24 mouse cellular contexts compared by ENCODE assay signal in the genomic region with DNA sequence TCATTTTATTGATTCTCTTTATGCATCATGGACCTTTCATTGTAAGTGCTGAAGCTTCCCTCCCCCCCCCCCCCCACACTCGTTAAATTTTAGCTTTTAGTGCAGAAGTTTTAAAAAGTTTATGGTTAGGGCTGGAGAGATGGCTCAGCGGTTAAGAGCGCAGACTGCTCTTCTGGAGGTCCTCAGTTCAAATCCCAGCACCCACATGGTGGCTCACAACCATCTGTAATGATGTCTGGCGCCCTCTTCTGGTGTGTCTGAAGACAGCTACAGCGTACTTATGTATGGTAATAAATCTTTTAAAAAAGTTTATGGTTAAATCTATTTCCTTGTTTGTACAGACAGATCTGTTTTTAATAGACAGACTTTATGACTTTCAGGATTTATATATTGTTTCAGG. TPM values are rescaled to one million over a fixed set of nuclear protein-coding genes. Genes with fewer than 3 reads are reported as not detected.
DNase-seq lines count a peak whose midpoint lies in the region; ATAC-seq and TF ChIP-seq lines count a peak whose summit lies in the region.
"Had no signal": no experiment of that assay in that cellular context is flagged by ENCODE, and none has a peak within 500 bp of the region (broad histone marks: within the 10 kb centered on the region; RNA-seq: fewer than 3 reads in every experiment).

No protein-coding gene starts in this region.

- H3K27ac ChIP-seq in forebrain, postnatal 0 days (ENCODE audit: low read depth, low read length): no peak overlapping the region
- H3K27ac ChIP-seq in forebrain, embryonic 16.5 days (ENCODE audit: low read length): no peak overlapping the region
- H3K27ac ChIP-seq in layer of hippocampus, adult 2 months: no peak overlapping the region
- H3K27ac ChIP-seq in midbrain, embryonic 11.5 days (ENCODE audit: low read depth, low read length): no peak overlapping the region
- H3K27ac ChIP-seq in midbrain, embryonic 15.5 days: no peak overlapping the region
- H3K27ac ChIP-seq: embryonic facial prominence, embryonic 15.5 days; heart, embryonic 15.5 days; hindbrain, embryonic 15.5 days; limb, embryonic 15.5 days; liver, embryonic 15.5 days had no signal

- no peak for ATAC-seq in forebrain, postnatal 0 days
- no peak for ATAC-seq in forebrain, embryonic 16.5 days
- ATAC-seq in midbrain, embryonic 11.5 days (ENCODE audit: low FRiP score): no peak
- ATAC-seq in midbrain, embryonic 15.5 days (replicated peaks): no peak
- ATAC-seq: forebrain, embryonic 14.5 days had no signal

- H3K9me3 ChIP-seq in forebrain, postnatal 0 days (ENCODE audit: low read length): no peaks in the 10 kb centered on the region
- no peaks in the 10 kb centered on the region for H3K9me3 ChIP-seq in forebrain, embryonic 16.5 days (ENCODE audit: control insufficient read depth, low read length)
- no peaks in the 10 kb centered on the region for H3K9me3 ChIP-seq in midbrain, embryonic 11.5 days (ENCODE audit: control insufficient read depth, low read length)
- H3K9me3 ChIP-seq in midbrain, embryonic 15.5 days: no peaks in the 10 kb centered on the region
- H3K9me3 ChIP-seq: embryonic facial prominence, embryonic 15.5 days; heart, embryonic 15.5 days; hindbrain, embryonic 15.5 days; limb, embryonic 15.5 days; liver, embryonic 15.5 days had no signal

- whole genome bisulfite sequencing in forebrain, postnatal 0 days: 87% methylated on average over 5 of the region's 5 CpGs
- 80% methylated on average over 5 of the region's 5 CpGs for WGBS in forebrain, embryonic 16.5 days
- WGBS in midbrain, embryonic 11.5 days: 90% methylated on average over 5 of the region's 5 CpGs
- 93% methylated on average over 5 of the region's 5 CpGs for WGBS in midbrain, embryonic 15.5 days

- no peaks in the 10 kb centered on the region for H3K36me3 ChIP-seq in forebrain, postnatal 0 days (ENCODE audit: insufficient read depth)
- no peaks in the 10 kb centered on the region for H3K36me3 ChIP-seq in forebrain, embryonic 16.5 days (ENCODE audit: control insufficient read depth, insufficient read depth)
- H3K36me3 ChIP-seq in midbrain, embryonic 11.5 days (ENCODE audit: control insufficient read depth, insufficient read depth, low read length): no peaks in the 10 kb centered on the region
- H3K36me3 ChIP-seq in midbrain, embryonic 15.5 days (replicated peaks): no peaks in the 10 kb centered on the region
- H3K36me3 ChIP-seq: embryonic facial prominence, embryonic 15.5 days; heart, embryonic 15.5 days; hindbrain, embryonic 15.5 days; limb, embryonic 15.5 days; liver, embryonic 15.5 days had no signal

- H3K4me2 ChIP-seq in forebrain, postnatal 0 days (ENCODE audit: low read depth): no peak overlapping the region
- H3K4me2 ChIP-seq in forebrain, embryonic 16.5 days (ENCODE audit: low read length): no peak overlapping the region
- H3K4me2 ChIP-seq in midbrain, embryonic 11.5 days: no peak overlapping the region
- H3K4me2 ChIP-seq in midbrain, embryonic 15.5 days: no peak overlapping the region
- H3K4me2 ChIP-seq: embryonic facial prominence, embryonic 15.5 days; hindbrain, embryonic 15.5 days; limb, embryonic 15.5 days had no signal

- H3K9ac ChIP-seq in forebrain, postnatal 0 days: no peak overlapping the region
- no peak overlapping the region for H3K9ac ChIP-seq in forebrain, embryonic 16.5 days (replicated peaks; ENCODE audit: low read depth, low read length)
- H3K9ac ChIP-seq in midbrain, embryonic 11.5 days (ENCODE audit: low read length): no peak overlapping the region
- H3K9ac ChIP-seq in midbrain, embryonic 15.5 days: no peak overlapping the region
- H3K9ac ChIP-seq: embryonic facial prominence, embryonic 15.5 days; heart, embryonic 15.5 days; hindbrain, embryonic 15.5 days; limb, embryonic 15.5 days; liver, embryonic 15.5 days had no signal

- peak; percentile 16; the same call in 1 of the 2 replicates for TF ChIP-seq CTCF in forebrain, postnatal 0 days (IDR thresholded peaks at IDR 0.05; ENCODE audit: low read depth)
- TF ChIP-seq CTCF in layer of hippocampus, adult 2 months (conservative IDR thresholded peaks at IDR 0.05): peak; percentile 42

- no peaks in the 10 kb centered on the region for H3K27me3 ChIP-seq in forebrain, postnatal 0 days (ENCODE audit: insufficient read depth, low read length)
- H3K27me3 ChIP-seq in forebrain, embryonic 16.5 days (replicated peaks; ENCODE audit: control insufficient read depth, insufficient read depth, low read length): no peaks in the 10 kb centered on the region
- H3K27me3 ChIP-seq in midbrain, embryonic 11.5 days (ENCODE audit: control insufficient read depth, insufficient read depth, low read length): no peaks in the 10 kb centered on the region
- H3K27me3 ChIP-seq in midbrain, embryonic 15.5 days (replicated peaks): no peaks in the 10 kb centered on the region
- H3K27me3 ChIP-seq: CH12.LX; embryonic facial prominence, embryonic 15.5 days; heart, embryonic 15.5 days; hindbrain, embryonic 15.5 days; limb, embryonic 15.5 days; liver, embryonic 15.5 days had no signal

- no peaks in the 10 kb centered on the region for H3K4me1 ChIP-seq in forebrain, postnatal 0 days (ENCODE audit: insufficient read depth)
- H3K4me1 ChIP-seq in forebrain, embryonic 16.5 days (replicated peaks; ENCODE audit: control insufficient read depth, insufficient read depth, low read length): peaks cover 5% of the 10 kb centered on the region; the same call in 1 of the 2 replicates
- H3K4me1 ChIP-seq in midbrain, embryonic 11.5 days (ENCODE audit: control insufficient read depth, insufficient read depth, low read length): peaks cover 3% of the 10 kb centered on the region
- peaks cover 14% of the 10 kb centered on the region for H3K4me1 ChIP-seq in midbrain, embryonic 15.5 days

- DNase-seq in forebrain, postnatal 0 days: no peak
- DNase-seq in layer of hippocampus, adult 2 months (ENCODE audit: low spot score in 2 of 2): no peak
- DNase-seq in layer of hippocampus, postnatal 14 days (ENCODE audit: low spot score in 2 of 2): no peak
- DNase-seq in midbrain, embryonic 11.5 days (ENCODE audit: low spot score, missing footprints): peak; percentile 61
- no peak for DNase-seq in ovary, postnatal 10 days (ENCODE audit: low spot score)
- DNase-seq in spleen, postnatal 14 days (ENCODE audit: low spot score in 2 of 2): no peak
- DNase-seq: adrenal gland, postnatal 14 days; cerebellum, adult 8-10 months; gastrocnemius, postnatal 25 days; heart, postnatal 4 days; kidney, adult 9 months; kidney, postnatal 36 days; lung, postnatal 14 days had no signal

- no peak overlapping the region for H3K4me3 ChIP-seq in forebrain, postnatal 0 days (ENCODE audit: low read depth, low read length)
- H3K4me3 ChIP-seq in forebrain, embryonic 16.5 days (replicated peaks; ENCODE audit: low read length): no peak overlapping the region
- H3K4me3 ChIP-seq in layer of hippocampus, adult 2 months: no peak overlapping the region
- no peak overlapping the region for H3K4me3 ChIP-seq in midbrain, embryonic 11.5 days (ENCODE audit: low read depth, low read length)
- no peak overlapping the region for H3K4me3 ChIP-seq in midbrain, embryonic 15.5 days
- H3K4me3 ChIP-seq: embryonic facial prominence, embryonic 15.5 days; heart, embryonic 15.5 days; hindbrain, embryonic 15.5 days; limb, embryonic 15.5 days; liver, embryonic 15.5 days had no signal

RNA-seq across cellular contexts. Expression of gene Tmem38b, which starts 2.0 kb away (rescaled TPM):
- total RNA-seq in forebrain, postnatal 0 days (2014; rRNA removed): 3.6 and 4.3 TPM in 2 replicates
- 4.5 and 5.4 TPM in 2 replicates for polyA plus RNA-seq in forebrain, postnatal 0 days (2015; fragmentation: Nextera tagmentation; extraction: Ambion mirVana)
- 6.8 and 8.0 TPM in 2 replicates for polyA plus RNA-seq in forebrain, embryonic 16.5 days (2015; fragmentation: Nextera tagmentation; extraction: Ambion mirVana)
- 10 to 100 TPM; 14.9 to 21.6 TPM for total RNA-seq in layer of hippocampus, adult 2 months (2021)
- 10 to 100 TPM; 15.2 to 15.5 TPM for total RNA-seq in layer of hippocampus, postnatal 14 days (2021)
- 13.0 and 13.5 TPM in 2 replicates for polyA plus RNA-seq in midbrain, embryonic 11.5 days (2014; fragmentation: Nextera tagmentation; extraction: Ambion mirVana)
- polyA plus RNA-seq in midbrain, embryonic 15.5 days (2015; fragmentation: Nextera tagmentation; extraction: Ambion mirVana): 7.4 and 7.7 TPM in 2 replicates

RNA-seq across cellular contexts. Expression of gene Tal2, which starts 48.4 kb away (rescaled TPM):
- 0.23 and 0.62 TPM in 2 replicates for total RNA-seq in forebrain, postnatal 0 days (2014; rRNA removed)
- 0.11 and 0.23 TPM in 2 replicates for polyA plus RNA-seq in forebrain, postnatal 0 days (2015; fragmentation: Nextera tagmentation; extraction: Ambion mirVana)
- polyA plus RNA-seq in forebrain, embryonic 16.5 days (2015; fragmentation: Nextera tagmentation; extraction: Ambion mirVana): 0.06 and 0.26 TPM in 2 replicates
- total RNA-seq in layer of hippocampus, adult 2 months (2021): under 1 TPM; 0.22 to 0.28 TPM
- not detected for total RNA-seq in layer of hippocampus, postnatal 14 days (2021)
- polyA plus RNA-seq in midbrain, embryonic 11.5 days (2014; fragmentation: Nextera tagmentation; extraction: Ambion mirVana): 44.9 and 45.9 TPM in 2 replicates
- 5.2 and 6.2 TPM in 2 replicates for polyA plus RNA-seq in midbrain, embryonic 15.5 days (2015; fragmentation: Nextera tagmentation; extraction: Ambion mirVana)
- total RNA-seq: CH12.LX had no signal
- polyA plus RNA-seq: heart, embryonic 15.5 days; intestine, embryonic 14.5 days; liver, embryonic 15.5 days; thymus, postnatal 0 days had no signal
